Mouse (Mus musculus) T-helper 2 cell (primary cell): Measurements from ENCODE around the gene Trappc10.

Source experiments
- in situ Hi-C: fragments of 300-600 bp; cut with MboI, MseI; formaldehyde crosslinking; loops from one replicate; pipeline ENCODE4 v1.15.1; 2025; ENCODE audit warnings: high pct_unique_total_duplicates

The Trappc10 gene

DNA sequence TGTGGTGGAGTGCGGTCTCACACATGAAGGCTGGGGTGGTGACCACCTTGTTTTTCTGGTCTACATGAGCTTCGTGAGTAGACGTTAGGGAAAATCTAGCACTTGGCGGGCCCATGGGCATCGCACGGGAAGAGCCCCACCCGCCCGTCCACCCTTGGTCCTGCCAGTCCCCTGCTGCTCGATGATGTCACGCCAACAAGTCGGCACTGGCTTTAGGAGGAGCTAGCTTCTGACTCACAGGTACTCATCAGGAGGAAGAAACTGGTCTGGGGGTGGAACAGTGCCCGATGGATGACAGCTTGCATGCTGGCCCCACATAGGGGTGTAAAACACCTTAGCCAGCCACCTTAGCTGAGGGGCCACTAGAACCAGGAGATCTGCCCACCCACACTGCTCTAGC, 81.8 kb downstream of the Trappc10 start:
- in situ Hi-C loops = loop anchor here (5.0 kb wide), 1 partner anchor 130 kb away; no protein-coding TSS in a partner anchor

DNA sequence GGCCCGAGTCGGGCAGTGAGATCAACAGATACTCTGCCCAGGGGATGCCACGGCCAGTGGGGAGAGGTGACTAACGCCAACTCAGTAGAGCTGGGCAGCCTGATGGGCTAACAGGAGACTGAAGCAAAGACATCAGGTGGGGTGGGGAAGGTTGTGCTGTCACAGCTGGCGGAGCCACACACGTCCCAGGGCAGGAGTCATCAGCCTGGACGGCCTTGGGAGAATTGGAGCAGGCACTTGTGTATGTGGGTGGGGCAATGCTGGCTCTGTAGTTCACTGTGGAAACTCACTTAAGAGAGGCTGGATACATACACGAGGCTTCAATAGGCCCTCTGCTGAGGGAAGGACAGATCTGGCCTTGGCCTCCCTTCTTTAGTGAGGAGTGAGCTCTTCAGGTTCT, 83.3 kb downstream of the Trappc10 start:
- in situ Hi-C loops = loop anchor here (5.0 kb wide), 1 partner anchor 129 kb away; no protein-coding TSS in a partner anchor

DNA sequence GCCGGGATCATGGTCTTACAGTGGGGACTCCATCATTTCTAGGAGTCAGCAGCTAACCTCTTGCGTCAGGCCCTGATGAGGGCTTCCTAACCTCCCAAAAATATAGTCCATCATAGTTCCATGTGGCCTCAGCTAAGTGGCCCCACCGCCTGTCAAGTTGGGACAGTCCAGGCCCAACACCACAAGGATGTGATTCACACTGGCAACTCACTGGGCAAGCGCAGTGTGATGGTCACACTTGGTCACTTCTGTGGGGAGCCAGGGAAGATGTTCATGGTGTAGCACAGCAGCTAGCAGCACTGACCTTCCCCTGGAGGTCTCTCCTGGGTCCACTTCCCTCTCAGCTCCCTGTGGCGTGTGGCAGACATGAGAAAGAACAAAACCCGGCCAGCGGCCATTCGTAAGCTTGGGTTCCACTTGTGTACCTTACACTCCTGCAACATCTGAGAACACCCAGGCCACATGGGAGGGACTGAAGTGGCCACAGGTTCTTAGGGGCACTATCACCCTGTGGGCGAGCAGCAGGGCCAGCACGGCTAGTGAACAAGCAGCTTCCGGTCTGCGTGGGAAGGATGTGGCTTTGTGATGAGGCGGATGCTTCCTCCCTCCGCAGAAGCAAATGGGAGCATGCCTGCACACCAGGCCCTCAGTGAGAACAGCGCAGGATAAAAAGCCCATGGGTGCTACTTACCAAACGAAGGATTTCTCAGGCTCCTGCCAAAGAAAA, 83.9 kb downstream of the Trappc10 start:
- in situ Hi-C loops = loop anchor here (5.0 kb wide), 1 partner anchor 128 kb away; no protein-coding TSS in a partner anchor

DNA sequence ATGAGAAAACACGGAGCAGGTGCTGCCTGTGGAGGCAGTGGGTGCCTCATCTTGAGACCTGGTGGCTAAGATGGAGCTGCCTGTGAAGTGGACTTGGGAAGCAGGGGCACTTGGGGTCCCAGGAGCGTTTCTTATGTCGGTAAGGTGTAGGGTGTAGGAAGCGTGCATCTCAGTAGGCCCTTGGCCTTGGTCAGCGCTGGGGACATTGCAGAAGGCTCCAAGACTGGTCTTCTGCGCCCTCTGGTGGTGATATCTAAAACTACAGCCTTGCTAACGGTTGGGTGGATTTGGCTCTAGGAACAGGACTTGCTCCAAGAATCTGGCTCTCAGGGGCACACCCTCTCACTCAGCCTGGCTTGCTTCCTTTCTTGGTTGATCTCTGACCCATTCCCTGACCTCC, 84.5 kb downstream of the Trappc10 start:
- in situ Hi-C loops = loop anchor here (5.0 kb wide), 1 partner anchor 128 kb away; no protein-coding TSS in a partner anchor

DNA sequence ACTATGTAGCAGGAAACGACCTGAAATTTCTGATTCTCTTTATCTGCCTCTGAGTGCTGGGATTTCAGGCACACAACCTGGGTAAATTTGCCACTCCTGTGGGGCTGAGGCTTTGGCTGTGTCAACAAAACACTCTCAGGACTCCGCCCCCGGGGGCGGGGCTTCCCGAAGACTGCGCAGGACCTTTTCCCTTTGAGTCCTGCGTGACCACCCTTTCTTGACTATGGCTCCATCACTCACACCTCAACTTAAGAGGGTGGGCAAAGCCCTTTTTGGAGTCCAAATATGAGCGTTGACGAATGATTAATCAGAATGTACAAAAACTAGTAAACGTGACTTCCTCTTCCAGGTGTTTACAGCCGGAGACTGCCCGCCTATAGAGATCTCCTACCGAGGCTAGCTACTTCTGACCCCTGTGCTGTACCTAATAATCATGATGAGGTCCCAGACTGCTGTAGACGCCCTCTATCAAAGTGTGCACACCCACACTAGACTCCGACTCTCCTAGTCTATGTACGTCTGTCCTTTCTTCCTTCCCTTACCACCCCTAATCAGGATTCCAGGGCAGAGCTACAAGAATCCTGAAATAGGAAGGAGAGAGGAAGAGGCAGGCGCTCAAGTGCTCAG, 85.1 kb downstream of the Trappc10 start:
- in situ Hi-C loops = no loop called here

DNA sequence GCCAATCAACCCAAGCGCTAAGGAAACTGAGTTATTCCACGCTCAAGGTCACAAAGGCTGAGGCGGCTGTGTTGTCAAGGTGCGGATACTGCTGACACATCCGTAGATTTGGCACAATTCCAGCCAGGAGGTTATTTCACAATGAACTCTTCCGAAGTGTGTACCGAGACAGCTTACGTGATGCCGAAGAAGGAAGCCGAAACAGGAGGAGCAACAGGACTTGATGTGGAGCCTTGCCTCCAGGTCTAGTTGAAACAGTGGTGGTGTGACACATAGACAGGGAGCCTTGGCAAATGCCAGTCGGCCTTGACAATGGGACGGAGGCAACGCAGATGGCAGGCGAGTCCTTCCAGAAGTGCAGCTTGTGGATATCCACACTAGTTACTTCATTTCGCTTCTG, 86.4 kb downstream of the Trappc10 start:
- in situ Hi-C loops = no loop called here

DNA sequence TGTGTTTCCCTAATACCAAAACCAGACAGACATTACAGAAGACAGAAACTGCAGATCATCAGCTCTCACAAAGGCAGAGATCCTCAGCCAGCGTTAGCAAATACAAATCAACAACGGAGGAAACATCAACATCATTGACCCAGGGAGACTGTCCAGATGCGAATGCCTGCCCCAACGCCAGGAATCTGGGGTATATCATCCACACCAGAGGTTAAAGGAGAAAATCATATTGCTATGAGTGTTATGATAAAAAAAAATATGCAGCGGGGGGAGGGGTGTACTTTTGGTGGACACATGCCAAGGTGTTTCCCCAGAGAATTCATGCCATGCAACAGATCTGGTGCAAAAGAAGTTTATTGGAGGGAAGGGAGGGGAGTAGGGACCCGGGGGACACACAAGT, 87.5 kb downstream of the Trappc10 start:
- in situ Hi-C loops = no loop called here

DNA sequence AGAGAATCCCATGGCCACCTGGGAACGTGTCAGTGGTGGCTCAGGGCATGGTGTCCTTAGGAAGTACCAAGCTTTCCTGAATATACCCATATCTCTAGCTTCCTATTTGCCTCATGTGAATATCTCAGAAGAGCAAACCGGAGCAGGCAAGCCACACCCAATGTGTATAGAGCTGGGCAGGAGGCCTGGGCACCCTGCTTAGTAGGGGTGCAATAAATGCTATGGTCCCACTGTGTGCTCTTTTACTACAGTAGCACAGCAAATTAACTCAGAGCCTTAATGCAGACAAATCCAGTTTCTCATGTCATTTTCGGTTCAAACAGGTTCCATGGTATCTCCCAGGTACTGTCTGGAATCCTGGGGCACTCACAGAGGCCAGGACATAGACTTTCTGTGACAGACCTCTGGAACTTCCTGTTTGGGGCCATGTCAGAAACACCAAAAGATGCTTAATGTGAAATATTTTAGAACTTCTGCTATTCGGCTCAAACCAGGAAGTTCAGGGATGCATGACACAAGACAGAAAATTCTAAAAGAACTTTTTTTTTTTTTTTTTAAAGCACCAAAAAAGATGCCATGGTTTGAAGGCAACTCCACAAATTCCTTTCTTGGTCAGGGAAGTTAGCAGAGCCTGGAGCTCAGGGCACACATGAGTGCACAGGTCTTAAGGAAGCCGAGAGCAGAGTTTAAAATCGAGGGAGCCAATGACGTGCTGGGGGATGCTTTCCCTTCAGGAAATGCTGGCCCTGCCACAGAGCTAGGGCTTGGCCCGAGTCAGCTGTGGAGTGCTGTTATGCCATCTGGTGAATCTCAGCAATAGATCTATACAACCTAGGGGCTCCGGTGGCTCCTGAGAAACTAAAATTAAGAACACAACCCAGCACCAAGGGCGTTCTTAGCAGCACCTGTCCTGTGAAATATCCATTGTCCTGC, 95.3 kb downstream of the Trappc10 start:
- in situ Hi-C loops = no loop called here

DNA sequence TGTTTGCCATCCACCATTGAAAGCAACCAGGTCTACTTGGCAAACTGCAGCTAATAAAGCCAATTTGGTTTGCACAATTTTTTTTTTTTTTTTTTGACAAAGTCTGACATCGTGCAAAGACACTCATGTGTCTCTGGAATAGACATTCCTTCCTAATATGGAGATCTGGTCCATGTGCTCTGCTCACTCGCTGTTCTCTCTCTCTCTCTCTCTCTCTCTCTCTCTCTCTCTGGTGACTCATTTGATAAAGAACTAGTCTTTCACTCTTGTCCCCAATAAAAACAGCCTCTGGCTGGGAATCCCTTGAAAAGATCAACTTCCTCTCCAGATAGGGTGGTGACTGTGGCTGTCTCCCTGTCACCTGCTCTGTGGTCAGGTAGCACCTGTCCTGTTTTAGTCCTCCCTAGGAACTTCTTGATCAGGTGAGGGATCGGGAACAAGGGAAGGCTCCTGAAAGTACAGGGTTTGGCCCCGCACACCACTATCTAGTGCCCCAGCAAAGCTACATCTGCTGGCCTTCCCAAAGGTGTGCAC, 96.5 kb downstream of the Trappc10 start:
- in situ Hi-C loops = no loop called here

DNA sequence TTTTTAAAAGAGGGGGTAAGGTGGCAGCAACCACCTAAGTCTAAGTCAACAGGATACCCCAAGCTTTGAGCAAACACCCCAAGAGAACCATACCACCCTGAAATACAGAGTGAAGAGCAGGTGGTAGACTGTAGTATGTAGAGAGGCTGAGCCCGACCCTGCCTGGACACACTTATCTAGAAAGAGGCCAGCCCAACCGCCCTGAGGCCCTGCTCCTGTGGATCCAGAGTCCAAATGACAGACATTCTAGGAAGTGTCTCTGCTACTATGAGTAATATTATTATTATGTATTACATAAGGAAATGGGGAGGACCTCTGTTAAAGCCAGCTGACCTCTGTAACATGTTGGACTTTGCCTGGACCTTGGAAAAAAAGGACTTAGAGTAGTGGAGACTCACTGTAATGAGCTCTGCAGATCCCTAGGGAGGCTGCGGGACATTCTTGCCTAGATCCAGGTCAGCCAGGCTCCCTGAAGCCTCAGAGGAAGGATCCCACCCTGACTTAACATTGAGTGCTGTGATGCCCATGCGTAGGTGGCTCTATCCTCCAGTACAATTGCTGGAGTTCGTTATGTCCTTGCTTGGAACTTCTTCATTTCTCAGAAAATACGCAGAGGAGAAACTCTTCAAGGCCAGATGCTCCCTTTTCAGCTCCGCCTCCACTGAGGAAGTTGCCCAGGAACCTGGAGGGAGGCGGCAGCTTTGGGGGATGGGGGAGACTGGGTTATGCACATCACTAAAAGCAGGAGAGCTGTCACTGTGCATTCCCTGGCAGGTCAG, 100.5 kb downstream of the Trappc10 start:
- in situ Hi-C loops = no loop called here

DNA sequence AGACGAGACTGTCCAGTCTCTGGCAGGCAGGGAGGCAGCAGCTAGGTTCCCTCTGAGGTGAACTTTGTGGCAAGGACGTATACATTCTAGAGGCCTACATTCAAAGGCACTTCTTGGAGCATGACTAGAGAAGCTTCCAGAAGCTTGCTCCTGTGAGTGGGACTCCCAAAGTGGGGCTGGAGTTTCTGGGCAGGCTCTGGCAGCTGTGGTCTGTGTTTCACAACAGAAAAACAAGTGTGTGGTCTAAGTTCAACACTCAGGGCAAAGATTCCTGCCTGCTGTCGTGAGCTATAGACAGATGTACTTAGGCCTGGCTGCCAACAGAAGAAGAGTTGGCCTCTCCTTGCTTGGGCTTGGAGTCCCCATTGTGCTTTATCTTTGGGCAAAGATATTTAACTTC, 103.6 kb downstream of the Trappc10 start:
- in situ Hi-C loops = no loop called here

DNA sequence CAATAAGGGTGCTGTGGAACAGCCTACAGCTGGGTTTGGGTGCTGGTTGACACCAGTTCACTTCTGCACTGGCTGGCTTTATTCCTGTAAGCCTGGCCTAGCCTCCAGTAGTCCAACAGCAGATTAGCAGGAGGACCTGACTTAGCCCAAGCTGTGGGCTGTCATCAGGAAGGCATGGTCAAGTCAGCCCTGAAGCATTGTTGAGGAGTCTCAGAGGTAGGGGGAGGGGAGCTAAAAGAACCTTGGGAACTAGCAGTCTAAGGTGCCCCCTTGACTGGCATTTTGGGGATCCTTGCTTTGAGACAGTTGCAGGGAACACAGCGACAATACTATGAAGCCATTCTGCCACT, 104.2 kb downstream of the Trappc10 start:
- in situ Hi-C loops = no loop called here

DNA sequence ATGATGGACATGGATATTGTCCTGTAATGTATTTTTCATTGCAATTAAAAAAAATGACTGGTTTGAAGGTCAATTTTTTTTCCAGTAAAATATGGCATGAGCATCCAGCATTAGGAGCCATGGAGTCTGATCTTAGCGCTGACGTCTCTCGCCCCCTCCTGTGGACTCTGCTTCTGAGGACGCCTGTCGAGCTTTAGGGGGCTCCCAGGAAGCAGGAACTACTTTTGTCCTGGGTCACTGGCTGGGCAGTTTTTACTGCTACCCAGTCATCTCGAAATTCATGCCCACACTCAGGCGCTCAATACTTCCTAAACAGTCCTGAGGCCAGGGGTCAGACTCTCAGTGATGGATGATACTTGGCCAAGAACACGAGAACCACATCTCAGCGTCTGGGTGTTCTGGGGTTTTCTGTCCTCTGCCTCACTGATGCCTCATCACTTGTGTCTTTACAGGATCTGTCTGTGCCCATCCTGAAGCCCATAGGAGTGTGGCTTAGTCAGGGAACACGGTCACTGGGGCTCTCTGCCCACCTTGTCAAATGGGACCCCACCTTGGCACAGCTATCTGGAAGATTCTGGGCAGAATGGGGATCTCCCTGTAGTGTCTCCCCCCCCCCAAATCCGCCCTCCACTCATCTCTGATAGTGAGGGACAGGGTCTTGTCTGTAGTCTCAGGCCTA, 104.7 kb downstream of the Trappc10 start:
- in situ Hi-C loops = no loop called here

DNA sequence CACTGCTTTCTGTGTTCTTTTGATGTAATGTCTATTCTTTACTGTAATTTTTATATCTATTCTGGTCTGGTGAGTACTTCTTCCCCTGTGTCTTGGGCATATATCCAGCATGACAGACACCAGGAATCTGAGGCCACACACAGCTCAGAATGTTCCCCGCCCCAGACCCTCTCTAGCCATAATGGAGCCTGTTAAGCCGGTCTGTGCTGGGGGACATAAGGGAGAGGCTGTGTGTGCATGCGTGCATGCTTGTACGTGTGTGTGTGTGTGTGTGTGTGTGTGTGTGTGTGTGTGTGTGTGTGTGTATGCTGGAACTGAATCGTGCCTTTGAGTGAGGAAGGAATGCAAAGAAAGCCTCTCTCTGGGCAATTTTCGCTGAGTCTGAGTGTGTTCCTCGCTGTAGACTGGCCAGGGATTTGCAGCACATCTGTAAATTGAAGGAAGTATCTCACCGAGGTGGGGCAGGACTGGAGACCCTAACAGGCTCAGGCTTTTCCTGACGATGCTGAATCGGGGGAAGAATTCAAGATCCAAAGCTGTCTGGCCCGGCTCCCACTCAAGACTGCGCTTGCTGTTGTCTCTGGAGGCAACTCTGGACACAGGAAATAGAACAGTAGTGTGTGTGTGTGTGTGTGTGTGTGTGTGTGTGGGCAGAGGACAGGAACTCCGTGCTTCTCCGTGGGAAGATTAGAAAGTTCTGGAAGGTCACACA, 105.5 kb downstream of the Trappc10 start:
- in situ Hi-C loops = no loop called here

DNA sequence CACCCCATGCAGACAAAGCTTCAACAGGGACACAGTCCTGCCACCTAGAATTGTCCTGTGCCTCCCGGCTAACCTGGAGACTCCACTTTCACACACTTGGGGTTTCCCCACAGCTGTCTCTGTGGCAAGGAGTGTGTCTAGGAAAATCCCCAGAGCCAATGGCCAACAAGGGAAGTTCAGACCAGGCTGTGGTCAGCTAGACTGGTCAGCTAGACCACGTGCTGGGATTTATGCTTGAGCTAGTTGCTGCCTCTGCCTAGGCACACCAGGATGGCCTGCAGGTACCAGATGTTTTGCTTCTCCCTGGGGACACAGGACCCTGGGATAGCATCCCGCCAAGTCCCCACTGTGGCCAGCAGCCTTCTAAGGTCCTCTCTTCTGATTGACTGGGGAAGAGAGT, 107.2 kb downstream of the Trappc10 start:
- in situ Hi-C loops = no loop called here
